Mouse (Mus musculus) ES-Bruce4 (cell line): ENCODE results near the gene Ap5s1.

Source experiments
- CTCF ChIP-seq: IDR thresholded peaks from one replicate; pipeline ENCODE4 v1.8.1; 2011; ENCODE audit warnings: low read depth, low read length
- EP300 ChIP-seq: IDR thresholded peaks from 2 replicates; pipeline ENCODE4 v1.6.1; 2011; ENCODE audit warnings: low read depth, low read length; ENCODE audit not compliant: insufficient read depth
- POLR2A ChIP-seq: IDR thresholded peaks from one replicate; pipeline ENCODE4 v1.8.1; 2011; ENCODE audit warnings: low read length; ENCODE audit not compliant: insufficient read depth

GRCm38 (mm10) chr2:131220030-131220429, 13.2 kb downstream of the Ap5s1 start:
- TF ChIP-seq EP300 (no peak), CTCF (no peak), POLR2A (no peak)
